Mouse (Mus musculus) liver, embryonic 11.5 days (tissue): ENCODE data around the gene 4930558K02Rik. TPM values are rescaled to one million over a fixed set of nuclear protein-coding genes. Genes with fewer than 3 reads are reported as not detected.

Source experiments
- ATAC-seq: fragments of 200-750 bp; cut with Nextera tagmentation; replicated peaks from 2 replicates; pipeline ENCODE4 v1.8.0; 2017; ENCODE audit warnings: moderate number of reproducible peaks, mild to moderate bottlenecking, moderate TSS enrichment, moderate library complexity; ENCODE audit not compliant: low FRiP score
- DNase-seq: peaks from one replicate; pipeline ENCODE4 v3.0.0-alpha.2; 2017; ENCODE audit warnings: low spot score
- H3K27ac ChIP-seq: fragments of 300-500 bp; sonication (generic); 2 replicates; pipeline ENCODE4 v1.5.1; 2014; ENCODE audit warnings: mild to moderate bottlenecking, low read depth, low read length, control low read depth
- H3K27me3 ChIP-seq: fragments of 300-500 bp; sonication (generic); replicated peaks from 2 replicates; pipeline ENCODE4 v1.6.1; 2014; ENCODE audit warnings: low read length, mixed read lengths; ENCODE audit not compliant: control insufficient read depth, insufficient read depth
- H3K36me3 ChIP-seq: fragments of 300-500 bp; sonication (generic); 2 replicates; pipeline ENCODE4 v1.6.1; 2014; ENCODE audit warnings: mild to moderate bottlenecking, low read length, moderate library complexity, mixed read lengths; ENCODE audit not compliant: control insufficient read depth, insufficient read depth
- H3K4me1 ChIP-seq: fragments of 300-500 bp; sonication (generic); replicated peaks from 2 replicates; pipeline ENCODE4 v1.6.1; 2014; ENCODE audit warnings: low read length, mixed read lengths; ENCODE audit not compliant: control insufficient read depth, insufficient read depth
- H3K4me2 ChIP-seq: fragments of 300-500 bp; sonication (generic); 2 replicates; pipeline ENCODE4 v1.6.1; 2014; ENCODE audit warnings: mild to moderate bottlenecking, control low read depth, moderate library complexity
- H3K4me3 ChIP-seq: fragments of 300-500 bp; sonication (generic); 2 replicates; pipeline ENCODE4 v1.5.1; 2014; ENCODE audit warnings: low read depth, low read length, control low read depth
- H3K9ac ChIP-seq: fragments of 300-500 bp; sonication (generic); 2 replicates; pipeline ENCODE4 v1.6.1; 2014; ENCODE audit warnings: low read depth, low read length, control low read depth
- H3K9me3 ChIP-seq: fragments of 300-500 bp; sonication (generic); 2 replicates; pipeline ENCODE4 v1.6.1; 2016; ENCODE audit warnings: low read length, inconsistent platforms, mixed read lengths; ENCODE audit not compliant: control insufficient read depth
- WGBS: fragments of 180-500 bp; shearing (Covaris S2); extraction: QIAGEN DNeasy Blood & Tissue Kit; methylation state at CpG from one replicate; pipeline ENCODE4 v1.1.7; 2014; 5-methylcytosine and 5-hydroxymethylcytosine counted together
- polyA plus RNA-seq: library from polyadenylated mRNA; unstranded; fragments of >200 nt; fragmentation: Nextera tagmentation; extraction: Ambion mirVana; gene quantifications from 2 replicates; pipeline ENCODE4 v1.2.1, GENCODE M21; 2014

Gene 4930558K02Rik
- polyA plus RNA-seq, 1 experiment from 2014 or later = not detected

- H3K27ac ChIP-seq = no peak overlapping the region
- whole genome bisulfite sequencing = 31% methylated on average over 2 of the region's 2 CpGs
These were observed 71.5 kb downstream of the 4930558K02Rik start for GRCm38 (mm10) chr1:161907795-161908457.

GRCm38 (mm10) chr1:161907111-161907510, 72.3 kb downstream of the 4930558K02Rik start:
- no peak for DNase-seq
- H3K4me3 ChIP-seq = no peak overlapping the region
- no peaks in the 10 kb centered on the region for H3K9me3 ChIP-seq
- no peaks in the 10 kb centered on the region for H3K27me3 ChIP-seq
- no peak overlapping the region for H3K27ac ChIP-seq
- no peaks in the 10 kb centered on the region for H3K36me3 ChIP-seq
- WGBS = 84% methylated on average over 4 of the region's 4 CpGs
- no peak for ATAC-seq
- 0 out of 2 replicates have a peak, but pooled peaks cover 3% of the 10 kb centered on the region for H3K4me1 ChIP-seq
- H3K4me2 ChIP-seq = no peak overlapping the region
- no peak overlapping the region for H3K9ac ChIP-seq

More at GRCm38 (mm10) chr1:161907795-161908457, 71.5 kb downstream of the 4930558K02Rik start:
- Histone ChIP-seq H3K9me3 (no peaks in the 10 kb centered on the region), H3K9ac (no peak overlapping the region), H3K4me1 (0 out of 2 replicates have a peak, but pooled peaks cover 3% of the 10 kb centered on the region), H3K4me3 (no peak overlapping the region), H3K4me2 (no peak overlapping the region), H3K36me3 (no peaks in the 10 kb centered on the region), H3K27me3 (no peaks in the 10 kb centered on the region)
- DNase-seq = no peak
- ATAC-seq = no peak

- no peak overlapping the region for H3K4me3 ChIP-seq
- no peaks in the 10 kb centered on the region for H3K9me3 ChIP-seq
- no peak overlapping the region for H3K9ac ChIP-seq
- no peak overlapping the region for H3K27ac ChIP-seq
- H3K27me3 ChIP-seq = no peaks in the 10 kb centered on the region
- 0 out of 2 replicates have a peak, but pooled peaks cover 3% of the 10 kb centered on the region for H3K4me1 ChIP-seq
- no peaks in the 10 kb centered on the region for H3K36me3 ChIP-seq
- no peak for ATAC-seq
- no peak for DNase-seq
- WGBS = 73% methylated on average over 9 of the region's 9 CpGs
- H3K4me2 ChIP-seq = no peak overlapping the region
These were observed 76.6 kb downstream of the 4930558K02Rik start for GRCm38 (mm10) chr1:161902692-161903452.

- H3K27me3 ChIP-seq = no peaks in the 10 kb centered on the region
- DNase-seq (no peak), ATAC-seq (no peak)
- WGBS = 57% methylated on average over 2 of the region's 2 CpGs
- no peaks in the 10 kb centered on the region for H3K36me3 ChIP-seq
- peaks cover 6% of the 10 kb centered on the region for H3K4me1 ChIP-seq
- H3K9ac ChIP-seq = no peak overlapping the region
- H3K27ac ChIP-seq = no peak overlapping the region
- H3K4me2 ChIP-seq = no peak overlapping the region
- no peaks in the 10 kb centered on the region for H3K9me3 ChIP-seq
- H3K4me3 ChIP-seq = no peak overlapping the region
These were observed 79.3 kb downstream of the 4930558K02Rik start for GRCm38 (mm10) chr1:161900129-161900528.

GRCm38 (mm10) chr1:161897235-161897634, 82.2 kb downstream of the 4930558K02Rik start:
- Histone ChIP-seq H3K4me2 (no peak overlapping the region), H3K9me3 (no peaks in the 10 kb centered on the region), H3K27me3 (no peaks in the 10 kb centered on the region), H3K9ac (no peak overlapping the region), H3K4me3 (no peak overlapping the region), H3K27ac (no peak overlapping the region; the same call in 1 of the 2 replicates), H3K4me1 (peaks cover 21% of the 10 kb centered on the region), H3K36me3 (no peaks in the 10 kb centered on the region)
- DNase-seq (no peak), ATAC-seq (no peak)
- 80% methylated on average over 8 of the region's 8 CpGs for WGBS

GRCm38 (mm10) chr1:161896130-161896529, 83.3 kb downstream of the 4930558K02Rik start:
- ATAC-seq (no peak), DNase-seq (no peak)
- Histone ChIP-seq H3K27ac (no peak overlapping the region), H3K4me1 (peaks cover 21% of the 10 kb centered on the region), H3K4me2 (no peak overlapping the region), H3K9ac (no peak overlapping the region), H3K27me3 (no peaks in the 10 kb centered on the region), H3K36me3 (no peaks in the 10 kb centered on the region), H3K9me3 (no peaks in the 10 kb centered on the region), H3K4me3 (no peak overlapping the region)
- WGBS = 53% methylated on average over 10 of the region's 10 CpGs

- Histone ChIP-seq H3K27me3 (no peaks in the 10 kb centered on the region), H3K9ac (no peak overlapping the region), H3K4me2 (no peak overlapping the region; the same call in 1 of the 2 replicates), H3K4me3 (no peak overlapping the region), H3K36me3 (no peaks in the 10 kb centered on the region), H3K9me3 (no peaks in the 10 kb centered on the region), H3K4me1 (peaks cover 21% of the 10 kb centered on the region), H3K27ac (peak overlapping the region; percentile 97)
- peak; percentile 48; the same call in 1 of the 2 replicates for ATAC-seq
- DNase-seq = no peak
- 93% methylated on average over 3 of the region's 3 CpGs for WGBS
These were observed 84.4 kb downstream of the 4930558K02Rik start for GRCm38 (mm10) chr1:161895014-161895413.

GRCm38 (mm10) chr1:161894553-161894952, 84.9 kb downstream of the 4930558K02Rik start:
- Histone ChIP-seq H3K9ac (no peak overlapping the region), H3K9me3 (no peaks in the 10 kb centered on the region), H3K36me3 (no peaks in the 10 kb centered on the region), H3K4me1 (peaks cover 21% of the 10 kb centered on the region), H3K27ac (peak overlapping the region; percentile 97), H3K4me3 (no peak overlapping the region), H3K27me3 (no peaks in the 10 kb centered on the region), H3K4me2 (peak overlapping the region; percentile 56)
- 21% methylated on average over 2 of the region's 2 CpGs for WGBS
- DNase-seq = no peak
- peak; percentile 95 for ATAC-seq
